Mouse (Mus musculus) olfactory bulb, adult 2 months (tissue): ENCODE results near the gene Prdm13. TPM values are rescaled to one million over a fixed set of nuclear protein-coding genes. Genes with fewer than 3 reads are reported as not detected.

Experiments
- H3K27ac ChIP-seq: fragments of 200-500 bp; 2 replicates; pipeline ENCODE4 v1.5.1; 2012; ENCODE audit warnings: low read depth, low read length; ENCODE audit not compliant: insufficient read depth
- H3K4me1 ChIP-seq: fragments of 200-500 bp; 2 replicates; pipeline ENCODE4 v1.6.1; 2012; ENCODE audit warnings: low read length; ENCODE audit not compliant: control insufficient read depth, insufficient read depth
- H3K4me3 ChIP-seq: fragments of 200-500 bp; 2 replicates; pipeline ENCODE4 v1.5.1; 2012; ENCODE audit warnings: mild to moderate bottlenecking, low read depth, low read length, moderate library complexity; ENCODE audit not compliant: insufficient read depth
- CTCF ChIP-seq: fragments of 200-500 bp; IDR thresholded peaks from 2 replicates; pipeline ENCODE4 v1.5.1; 2012; ENCODE audit warnings: low read depth, mild to moderate bottlenecking, low read length, moderate library complexity; ENCODE audit not compliant: insufficient read depth
- POLR2A ChIP-seq: fragments of 200-500 bp; IDR thresholded peaks from 2 replicates; pipeline ENCODE4 v1.6.1; 2012; ENCODE audit warnings: mild to moderate bottlenecking, low read depth, low read length, moderate library complexity; ENCODE audit not compliant: insufficient read depth
- WGBS: fragments of 180-500 bp; shearing (Covaris S2); methylation state at CpG from one replicate; pipeline ENCODE4 v1.1.7; 2018; 5-methylcytosine and 5-hydroxymethylcytosine counted together
- polyA plus RNA-seq: library from polyadenylated mRNA; stranded (reverse); fragments of >200 nt; gene quantifications from 2 replicates; pipeline ENCODE4 v1.2.4, GENCODE M21; 2012; ENCODE audit warnings: low replicate concordance; ENCODE audit not compliant: missing spikeins, insufficient read depth, insufficient read length

Gene Prdm13
- polyA plus RNA-seq, 1 experiment: not detected

GRCm38 (mm10) chr4:21689492-21689941 is 3.8 kb upstream of the Prdm13 start:
- 2% methylated on average over 18 of the region's 18 CpGs for WGBS
- TF ChIP-seq POLR2A (no peak), CTCF (no peak)
- Histone ChIP-seq H3K4me3 (no peak overlapping the region), H3K27ac (no peak overlapping the region), H3K4me1 (peaks cover 8% of the 10 kb centered on the region)

- H3K27ac ChIP-seq: no peak overlapping the region
- WGBS: under 1% methylated on average over 64 of the region's 64 CpGs
- TF ChIP-seq POLR2A (no peak), CTCF (no peak)
- H3K4me3 ChIP-seq: peak overlapping the region; percentile 6
- H3K4me1 ChIP-seq: peaks cover 8% of the 10 kb centered on the region
These were observed 3.0 kb upstream of the Prdm13 start for GRCm38 (mm10) chr4:21688703-21689200.

- no peak for TF ChIP-seq CTCF
- no peak for TF ChIP-seq POLR2A
- peaks cover 8% of the 10 kb centered on the region for H3K4me1 ChIP-seq
- no peak overlapping the region for H3K27ac ChIP-seq
- peak overlapping the region; percentile 6 for H3K4me3 ChIP-seq
- WGBS: 4% methylated on average over 51 of the region's 51 CpGs
These were observed 2.3 kb upstream of the Prdm13 start for GRCm38 (mm10) chr4:21687783-21688702.

GRCm38 (mm10) chr4:21686934-21687333 is 1.2 kb upstream of the Prdm13 start:
- no peak for TF ChIP-seq CTCF
- TF ChIP-seq POLR2A: no peak
- H3K27ac ChIP-seq: no peak overlapping the region
- H3K4me3 ChIP-seq: no peak overlapping the region
- H3K4me1 ChIP-seq: peaks cover 8% of the 10 kb centered on the region
- WGBS: 8% methylated on average over 5 of the region's 5 CpGs

GRCm38 (mm10) chr4:21686416-21686815 is 653 bp upstream of the Prdm13 start:
- no peak for TF ChIP-seq POLR2A
- TF ChIP-seq CTCF: no peak
- WGBS: 10% methylated on average over 11 of the region's 11 CpGs
- H3K4me3 ChIP-seq: no peak overlapping the region
- H3K4me1 ChIP-seq: peaks cover 8% of the 10 kb centered on the region
- H3K27ac ChIP-seq: no peak overlapping the region

GRCm38 (mm10) chr4:21684341-21684970 is 1.3 kb downstream of the Prdm13 start:
- no peak for TF ChIP-seq CTCF
- no peak for TF ChIP-seq POLR2A
- peaks cover 11% of the 10 kb centered on the region for H3K4me1 ChIP-seq
- no peak overlapping the region for H3K27ac ChIP-seq
- H3K4me3 ChIP-seq: no peak overlapping the region
- WGBS: 3% methylated on average over 14 of the region's 14 CpGs

GRCm38 (mm10) chr4:21682421-21683150 is 3.2 kb downstream of the Prdm13 start:
- Histone ChIP-seq H3K4me1 (peaks cover 15% of the 10 kb centered on the region; the same call in 1 of the 2 replicates), H3K4me3 (no peak overlapping the region), H3K27ac (no peak overlapping the region)
- 26% methylated on average over 10 of the region's 10 CpGs for WGBS
- no peak for TF ChIP-seq CTCF
- no peak for TF ChIP-seq POLR2A

GRCm38 (mm10) chr4:21680971-21681370 is 4.8 kb downstream of the Prdm13 start:
- no peak for TF ChIP-seq CTCF
- TF ChIP-seq POLR2A: no peak
- Histone ChIP-seq H3K4me1 (peaks cover 15% of the 10 kb centered on the region; the same call in 1 of the 2 replicates), H3K4me3 (no peak overlapping the region), H3K27ac (no peak overlapping the region)
- 12% methylated on average over 10 of the region's 10 CpGs for WGBS
